Mouse (Mus musculus) liver, postnatal 0 days (tissue): ENCODE measurements around the gene Erlec1.

Source experiments
- CTCF ChIP-seq: sonication (generic); IDR thresholded peaks from 2 replicates; pipeline ENCODE4 v1.5.1; 2016; ENCODE audit warnings: antibody characterized with exemption, low read depth
- EP300 ChIP-seq: IDR thresholded peaks from 2 replicates; pipeline ENCODE4 v1.6.1; 2016; ENCODE audit warnings: antibody characterized with exemption, low read depth, mild to moderate bottlenecking

DNA sequence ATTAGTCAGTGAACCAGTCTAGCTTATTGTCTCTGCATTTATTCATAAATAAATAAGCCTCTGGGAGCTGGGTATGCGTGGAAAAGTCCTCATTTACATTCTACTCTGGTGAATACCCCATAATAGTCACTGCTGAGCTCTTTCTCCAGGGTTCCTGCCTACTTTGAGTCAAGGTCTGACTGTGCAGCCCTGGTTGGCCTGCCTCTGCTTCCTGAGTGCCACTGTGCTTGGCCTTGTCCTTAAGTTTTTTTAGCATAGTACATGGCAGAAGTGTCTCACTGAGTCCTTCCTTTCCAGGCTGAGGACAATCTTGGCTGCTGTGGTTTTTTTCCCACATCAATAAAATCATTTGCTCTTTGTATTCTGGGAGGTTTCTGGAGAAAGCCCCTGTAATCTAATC, 33.5 kb downstream of the Erlec1 start:
- TF ChIP-seq CTCF (no peak), EP300 (no peak)
